Mouse (Mus musculus): Measurements from ENCODE around the gene Rhox3c.
"Not testable (repeated sequence)": the region's sequence is repeated elsewhere in the genome, so short reads cannot be mapped to it uniquely, and the experiment has no call there.

- not testable (repeated sequence) for TF ChIP-seq POLR2A (IDR thresholded peaks at IDR 0.05; ENCODE audit: insufficient read depth, low read length); CTCF (IDR thresholded peaks at IDR 0.05; ENCODE audit: low read depth, low read length); EP300 (IDR thresholded peaks at IDR 0.05; ENCODE audit: insufficient read depth, low read depth, low read length)
Observed at GRCm38 (mm10) chrX:37480037-37480436, 21.7 kb downstream of the Rhox3c start, which contains the start of gene Rhox4c.
